Mouse (Mus musculus): ENCODE results near the gene Psg17. TPM values are rescaled to one million over a fixed set of nuclear protein-coding genes. Genes with fewer than 3 reads are reported as not detected.
"Not testable (repeated sequence)": the region's sequence is repeated elsewhere in the genome, so short reads cannot be mapped to it uniquely, and the experiment has no call there.

The Psg17 gene
- polyA plus RNA-seq, 1 experiment from 2014 or later, result 0.12 TPM

DNA sequence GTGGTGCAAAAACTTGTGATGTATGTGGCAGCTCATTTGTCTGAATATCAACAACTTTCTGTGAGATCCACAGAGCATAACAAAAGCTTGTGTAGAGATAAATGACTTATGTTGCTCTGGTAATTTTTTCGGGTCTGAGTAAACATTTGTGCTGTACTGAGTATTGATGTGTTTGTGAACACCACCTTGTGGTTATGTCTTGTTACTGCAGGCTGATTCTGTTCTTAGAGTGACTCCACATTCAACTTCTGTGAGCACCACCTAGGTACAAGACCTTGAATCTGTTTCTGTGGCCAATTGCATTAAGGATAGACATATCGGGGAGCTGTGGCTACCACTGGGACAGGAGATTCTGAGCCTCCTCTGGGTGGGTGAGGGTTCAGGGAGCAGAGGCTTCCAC is 40.1 kb downstream of the Psg17 start:
- not testable (repeated sequence) for ATAC-seq (ENCODE audit: low FRiP score); H3K9ac ChIP-seq; H3K36me3 ChIP-seq (replicated peaks; ENCODE audit: control insufficient read depth, insufficient read depth); DNase-seq (ENCODE audit: low spot score); H3K27ac ChIP-seq; H3K27me3 ChIP-seq (ENCODE audit: control insufficient read depth, insufficient read depth, low read length); H3K4me2 ChIP-seq (replicated peaks); H3K4me3 ChIP-seq (replicated peaks; ENCODE audit: low read length); H3K4me1 ChIP-seq (replicated peaks; ENCODE audit: control insufficient read depth, insufficient read depth, low read length); H3K9me3 ChIP-seq (ENCODE audit: control insufficient read depth, low read length)
- WGBS, result 48% methylated on average over 2 of the region's 2 CpGs

DNA sequence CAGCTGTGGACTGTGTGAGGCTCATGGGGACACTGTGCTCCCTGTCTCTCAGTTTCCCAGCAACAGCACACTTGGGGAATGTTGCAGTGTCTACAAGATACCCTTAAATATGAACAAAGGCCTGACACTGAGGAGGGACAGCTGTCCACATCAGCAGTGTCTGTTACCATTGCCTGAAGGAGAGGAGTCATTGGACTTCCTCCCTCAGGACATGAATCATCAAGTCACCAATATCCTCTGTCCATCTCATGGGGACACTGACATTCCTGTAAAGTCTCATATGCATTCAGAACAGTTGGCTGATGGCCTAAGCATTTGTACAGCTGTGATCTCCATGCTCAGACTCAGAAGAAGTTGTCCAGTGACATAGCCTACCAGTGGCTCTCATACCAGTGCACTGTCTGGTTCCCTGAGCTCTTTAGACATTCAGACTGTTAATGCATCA is 42.0 kb downstream of the Psg17 start:
- ATAC-seq (ENCODE audit: low FRiP score), result no peak
- Histone ChIP-seq H3K4me2 (replicated peaks) (no peak overlapping the region), H3K9me3 (ENCODE audit: control insufficient read depth, low read length) (no peaks in the 10 kb centered on the region), H3K36me3 (replicated peaks; ENCODE audit: control insufficient read depth, insufficient read depth) (no peaks in the 10 kb centered on the region), H3K9ac (no peak overlapping the region), H3K4me1 (replicated peaks; ENCODE audit: control insufficient read depth, insufficient read depth, low read length) (no peaks in the 10 kb centered on the region), H3K4me3 (replicated peaks; ENCODE audit: low read length) (no peak overlapping the region), H3K27me3 (ENCODE audit: control insufficient read depth, insufficient read depth, low read length) (no peaks in the 10 kb centered on the region), H3K27ac (no peak overlapping the region)
- no peak for DNase-seq (ENCODE audit: low spot score)

Other genes with a start within 250 kb of the Psg17 start
- not detected in 2 replicates for gene Psg23, start 205.1 kb downstream of the Psg17 start, polyA plus RNA-seq (2014; fragmentation: Nextera tagmentation; extraction: Ambion mirVana)
- gene Psg21, start 164.9 kb downstream of the Psg17 start, polyA plus RNA-seq (2014; fragmentation: Nextera tagmentation; extraction: Ambion mirVana), result not detected in 2 replicates
- not detected in 2 replicates for gene Psg20, start 135.4 kb downstream of the Psg17 start, polyA plus RNA-seq (2014; fragmentation: Nextera tagmentation; extraction: Ambion mirVana)
- not detected in 2 replicates for gene Psg22, start 103.5 kb downstream of the Psg17 start, polyA plus RNA-seq (2014; fragmentation: Nextera tagmentation; extraction: Ambion mirVana)
- not detected in 2 replicates for gene Psg19, start 23.1 kb downstream of the Psg17 start, polyA plus RNA-seq (2014; fragmentation: Nextera tagmentation; extraction: Ambion mirVana)
- gene Mill2, start 18.4 kb upstream of the Psg17 start, polyA plus RNA-seq (2014; fragmentation: Nextera tagmentation; extraction: Ambion mirVana), result 0.39 and 0.50 TPM in 2 replicates
- gene Pglyrp1, start 49.7 kb upstream of the Psg17 start, polyA plus RNA-seq (2014; fragmentation: Nextera tagmentation; extraction: Ambion mirVana), result 24.5 and 25.2 TPM in 2 replicates
- gene Ccdc61, start 88.8 kb upstream of the Psg17 start, polyA plus RNA-seq (2014; fragmentation: Nextera tagmentation; extraction: Ambion mirVana), result 23.9 and 24.0 TPM in 2 replicates
- 15.4 and 16.3 TPM in 2 replicates for gene Nova2, start 104.3 kb upstream of the Psg17 start, polyA plus RNA-seq (2014; fragmentation: Nextera tagmentation; extraction: Ambion mirVana)
- gene Nanos2, start 165.8 kb upstream of the Psg17 start, polyA plus RNA-seq (2014; fragmentation: Nextera tagmentation; extraction: Ambion mirVana), result 0.52 and 0.69 TPM in 2 replicates
- 6.7 and 7.4 TPM in 2 replicates for gene Mypop, start 169.6 kb upstream of the Psg17 start, polyA plus RNA-seq (2014; fragmentation: Nextera tagmentation; extraction: Ambion mirVana)
- 32.4 and 38.1 TPM in 2 replicates for gene Irf2bp1, start 182.4 kb upstream of the Psg17 start, polyA plus RNA-seq (2014; fragmentation: Nextera tagmentation; extraction: Ambion mirVana)
- gene Foxa3, start 201.9 kb upstream of the Psg17 start, polyA plus RNA-seq (2014; fragmentation: Nextera tagmentation; extraction: Ambion mirVana), result not detected in 2 replicates
- gene Sympk, start 202.8 kb upstream of the Psg17 start, polyA plus RNA-seq (2014; fragmentation: Nextera tagmentation; extraction: Ambion mirVana), result 18.7 and 18.8 TPM in 2 replicates
- 0.27 and 0.43 TPM in 2 replicates for gene Rsph6a, start 233.1 kb upstream of the Psg17 start, polyA plus RNA-seq (2014; fragmentation: Nextera tagmentation; extraction: Ambion mirVana)

Measured in hindbrain, embryonic 14.5 days (tissue).